ENCODE assay signal across 22 mouse cellular contexts in genomic region chr11:69970222-69970621, GRCm38 (mm10). TPM values are rescaled to one million over a fixed set of nuclear protein-coding genes. Genes with fewer than 3 reads are reported as not detected.
A peak's percentile ranks its signal among the peaks of the same experiment; 100 is the strongest.
DNase-seq lines count a peak whose midpoint lies in the region; ATAC-seq and TF ChIP-seq lines count a peak whose summit lies in the region.
"Had no signal": no experiment of that assay in that cellular context is flagged by ENCODE, and none has a peak within 500 bp of the region (broad histone marks: within the 10 kb centered on the region; RNA-seq: fewer than 3 reads in every experiment).

No protein-coding gene starts in this region.

- H3K27me3 ChIP-seq in kidney, embryonic 15.5 days = peaks cover 28% of the 10 kb centered on the region
- no peaks in the 10 kb centered on the region for H3K27me3 ChIP-seq in CH12.LX (replicated peaks)
- peaks cover 6% of the 10 kb centered on the region for H3K27me3 ChIP-seq in intestine, embryonic 16.5 days (replicated peaks; ENCODE audit: control insufficient read depth, insufficient read depth, low read length)
- peaks cover 20% of the 10 kb centered on the region for H3K27me3 ChIP-seq in stomach, embryonic 15.5 days (replicated peaks)
- H3K27me3 ChIP-seq: Patski had no signal

- 60% methylated on average over 6 of the region's 6 CpGs for WGBS in kidney, embryonic 15.5 days
- WGBS in intestine, embryonic 16.5 days = 61% methylated on average over 6 of the region's 6 CpGs
- 71% methylated on average over 6 of the region's 6 CpGs for WGBS in stomach, embryonic 15.5 days

- peaks cover 44% of the 10 kb centered on the region for H3K4me1 ChIP-seq in kidney, embryonic 15.5 days
- H3K4me1 ChIP-seq in CH12.LX (ENCODE audit: control insufficient read depth in 1 of 2, insufficient read depth in 2 of 2) = peaks cover 14 to 49% of the 10 kb centered on the region in 2 experiments
- H3K4me1 ChIP-seq in intestine, embryonic 16.5 days (ENCODE audit: control insufficient read depth, insufficient read depth, low read length) = peaks cover 12% of the 10 kb centered on the region
- H3K4me1 ChIP-seq in stomach, embryonic 15.5 days = peaks cover 10% of the 10 kb centered on the region; the same call in 1 of the 2 replicates

- no peak for TF ChIP-seq POLR2A in CH12.LX (IDR thresholded peaks at IDR 0.05; ENCODE audit: low read depth, low read length)

- ATAC-seq in kidney, embryonic 15.5 days (replicated peaks; ENCODE audit: low FRiP score) = no peak
- ATAC-seq in intestine, embryonic 16.5 days = no peak
- no peak for ATAC-seq in stomach, embryonic 15.5 days (ENCODE audit: insufficient read depth, low FRiP score, low read depth)
- ATAC-seq: activated CD4-positive, CD25-positive, alpha-beta regulatory T cell, adult 4 months; forebrain, embryonic 14.5 days; Patski had no signal

- TF ChIP-seq EP300 in CH12.LX (IDR thresholded peaks at IDR 0.05; ENCODE audit: low read length) = peak; percentile 96

- in situ Hi-C loops in CH12.LX (cut with MboI; ENCODE audit: low pct_ligation_motif_present, low pct_unique_long_range_greater_than_20kb, low sequenced_read_pairs) = no loop called here

- 0 out of 2 replicates have a peak, but pooled peaks cover 2% of the 10 kb centered on the region for H3K79me2 ChIP-seq in CH12.LX (replicated peaks; ENCODE audit: control insufficient read depth, extremely low read depth, insufficient read depth, poor library complexity, severe bottlenecking)

- peaks cover 76% of the 10 kb centered on the region for H3K36me3 ChIP-seq in kidney, embryonic 15.5 days
- H3K36me3 ChIP-seq in CH12.LX (replicated peaks in 1 of 2; ENCODE audit: control insufficient read depth in 1 of 2, insufficient read depth in 1 of 2, low read length in 1 of 2) = peaks cover 42 to 68% of the 10 kb centered on the region in 2 experiments
- H3K36me3 ChIP-seq in intestine, embryonic 16.5 days (ENCODE audit: control insufficient read depth, insufficient read depth, low read length) = peaks cover 5% of the 10 kb centered on the region; the same call in 1 of the 2 replicates
- H3K36me3 ChIP-seq in stomach, embryonic 15.5 days = peaks cover 28% of the 10 kb centered on the region

- peak overlapping the region; percentile 45 for H3K27ac ChIP-seq in kidney, embryonic 15.5 days
- peak overlapping the region; percentile 81 for H3K27ac ChIP-seq in CH12.LX (ENCODE audit: insufficient read depth, low read depth)
- peak overlapping the region; percentile 97 for H3K27ac ChIP-seq in intestine, embryonic 16.5 days (ENCODE audit: low read length)
- H3K27ac ChIP-seq in stomach, embryonic 15.5 days = 0 out of 2 replicates have a peak overlapping the region, but pooled peaks have one; percentile 31
- H3K27ac ChIP-seq: embryonic facial prominence, embryonic 15.5 days; forebrain, embryonic 10.5 days; gastrocnemius, adult 2 months; heart, embryonic 13.5 days; hindbrain, embryonic 13.5 days had no signal

- dilution Hi-C loops in CH12.LX (cut with MboI; ENCODE audit: extremely low pct_ligation_motif_present, extremely low pct_unique_long_range_greater_than_20kb, low sequenced_read_pairs) = no loop called here

- H3K4me3 ChIP-seq in kidney, embryonic 15.5 days (replicated peaks) = no peak overlapping the region
- peak overlapping the region in 1 of 3 experiments; percentile 1 for H3K4me3 ChIP-seq in CH12.LX (replicated peaks in 1 of 3; ENCODE audit: low read depth in 2 of 3, low read length in 2 of 3, poor library complexity in 1 of 3)
- no peak overlapping the region for H3K4me3 ChIP-seq in intestine, embryonic 16.5 days (ENCODE audit: low read length)
- no peak overlapping the region for H3K4me3 ChIP-seq in stomach, embryonic 15.5 days (replicated peaks)
- H3K4me3 ChIP-seq: embryonic facial prominence, embryonic 15.5 days; erythroblast, embryonic 14.5 days; forebrain, embryonic 10.5 days; gastrocnemius, adult 2 months; heart, embryonic 13.5 days; hindbrain, embryonic 13.5 days had no signal

- no peak overlapping the region for H3K9ac ChIP-seq in kidney, embryonic 15.5 days
- no peak overlapping the region for H3K9ac ChIP-seq in CH12.LX (ENCODE audit: insufficient read depth, low read depth)
- H3K9ac ChIP-seq in intestine, embryonic 16.5 days (ENCODE audit: low read depth, low read length) = no peak overlapping the region; the same call in 1 of the 2 replicates
- no peak overlapping the region for H3K9ac ChIP-seq in stomach, embryonic 15.5 days
- H3K9ac ChIP-seq: embryonic facial prominence, embryonic 15.5 days; heart, embryonic 13.5 days; hindbrain, embryonic 13.5 days had no signal

- no peak for DNase-seq in kidney, postnatal 25 days
- DNase-seq in CH12.LX (ENCODE audit: extremely low read depth) = peak; percentile 80
- no peak for DNase-seq in gastrocnemius, postnatal 10 days
- DNase-seq in adrenal gland, postnatal 4 days (ENCODE audit: low spot score in 2 of 2) = no peak
- DNase-seq: adrenal gland, postnatal 14 days; cerebellum, adult 18-20 months; cerebellum, adult 9-11 months; cerebellum, postnatal 36 days; gastrocnemius, adult 2 months; gastrocnemius, postnatal 36 days; heart, postnatal 36 days had no signal

- no peak overlapping the region for H3K4me2 ChIP-seq in kidney, embryonic 15.5 days
- H3K4me2 ChIP-seq in CH12.LX (ENCODE audit: insufficient read depth, low read depth, poor library complexity, severe bottlenecking) = peak overlapping the region; percentile 52
- no peak overlapping the region for H3K4me2 ChIP-seq in intestine, embryonic 16.5 days (ENCODE audit: low read depth, low read length)
- H3K4me2 ChIP-seq in stomach, embryonic 15.5 days = no peak overlapping the region
- H3K4me2 ChIP-seq: embryonic facial prominence, embryonic 15.5 days; heart, embryonic 13.5 days; hindbrain, embryonic 13.5 days had no signal

- TF ChIP-seq RAD21 in CH12.LX (IDR thresholded peaks at IDR 0.05; ENCODE audit: low read depth, low read length) = no peak

- TF ChIP-seq CTCF in CH12.LX (conservative IDR thresholded peaks at IDR 0.05 in 1 of 2, IDR thresholded peaks at IDR 0.05 in 1 of 2; ENCODE audit: low read depth in 2 of 2, low read length in 2 of 2) = no peak

- no peaks in the 10 kb centered on the region for H3K9me3 ChIP-seq in kidney, embryonic 15.5 days (replicated peaks)
- H3K9me3 ChIP-seq in CH12.LX (replicated peaks; ENCODE audit: low read length) = peaks cover 17% of the 10 kb centered on the region
- no peaks in the 10 kb centered on the region for H3K9me3 ChIP-seq in intestine, embryonic 16.5 days (ENCODE audit: control insufficient read depth, low read length)
- no peaks in the 10 kb centered on the region for H3K9me3 ChIP-seq in stomach, embryonic 15.5 days
- H3K9me3 ChIP-seq: embryonic facial prominence, embryonic 15.5 days; forebrain, embryonic 10.5 days; heart, embryonic 13.5 days; hindbrain, embryonic 13.5 days had no signal

TF ChIP-seq in CH12.LX, 34 proteins besides CTCF, POLR2A, EP300 and RAD21 (continues in another document):
- no peak for TF ChIP-seq MAFK (IDR thresholded peaks at IDR 0.05; ENCODE audit: insufficient replicate concordance, low read length)

RNA-seq across cellular contexts. Expression of gene Cldn7, which starts 5.6 kb away (rescaled TPM):
- 173 and 178 TPM in 2 replicates for polyA plus RNA-seq in kidney, embryonic 15.5 days (2015; fragmentation: Nextera tagmentation; extraction: Ambion mirVana)
- total RNA-seq in CH12.LX (2012; rRNA removed) (not detected in 2 replicates), CH12.LX (2014; rRNA removed) (not detected in 2 replicates)
- not detected in 2 replicates for polyA plus RNA-seq in CH12.LX (2012; ENCODE audit: insufficient read length, low read depth)
- polyA plus RNA-seq in intestine, embryonic 16.5 days (2015; fragmentation: Nextera tagmentation; extraction: Ambion mirVana) = 1,377 and 1,415 TPM in 2 replicates
- polyA plus RNA-seq in stomach, embryonic 15.5 days (2015; fragmentation: Nextera tagmentation; extraction: Ambion mirVana) = 438 and 517 TPM in 2 replicates
- under 1 TPM in 1 of 2 experiments, not detected in 1; 0.38 TPM for total RNA-seq in gastrocnemius, postnatal 10 days (2021)
- 10 to 100 TPM in 1 of 2 experiments, 1 to 10 TPM in 1; 3.1 to 17.3 TPM for total RNA-seq in adrenal gland, postnatal 4 days (2021)
- total RNA-seq: gastrocnemius, adult 2 months; gastrocnemius, postnatal 36 days; heart, postnatal 36 days had no signal
- polyA plus RNA-seq: activated CD4-positive, CD25-positive, alpha-beta regulatory T cell, adult 4 months; erythroblast, embryonic 14.5 days; forebrain, embryonic 14.5 days; Patski had no signal

RNA-seq across cellular contexts. Expression of gene Ctdnep1, which starts 10.7 kb away (rescaled TPM):
- polyA plus RNA-seq in kidney, embryonic 15.5 days (2015; fragmentation: Nextera tagmentation; extraction: Ambion mirVana) = 31.0 and 31.7 TPM in 2 replicates
- total RNA-seq in CH12.LX (2012; rRNA removed) (61.8 and 66.7 TPM in 2 replicates), CH12.LX (2014; rRNA removed) (37.7 and 42.9 TPM in 2 replicates)
- 143 and 171 TPM in 2 replicates for polyA plus RNA-seq in CH12.LX (2012; ENCODE audit: insufficient read length, low read depth)
- 20.7 and 20.9 TPM in 2 replicates for polyA plus RNA-seq in intestine, embryonic 16.5 days (2015; fragmentation: Nextera tagmentation; extraction: Ambion mirVana)
- polyA plus RNA-seq in stomach, embryonic 15.5 days (2015; fragmentation: Nextera tagmentation; extraction: Ambion mirVana) = 23.0 and 23.2 TPM in 2 replicates
- 100 to 1,000 TPM; 237 to 249 TPM for total RNA-seq in gastrocnemius, postnatal 10 days (2021)
- total RNA-seq in adrenal gland, postnatal 4 days (2021) = 100 to 1,000 TPM; 119 to 130 TPM

RNA-seq across cellular contexts. Expression of gene Elp5, which starts 12.1 kb away (rescaled TPM):
- polyA plus RNA-seq in kidney, embryonic 15.5 days (2015; fragmentation: Nextera tagmentation; extraction: Ambion mirVana) = 116 and 120 TPM in 2 replicates
- total RNA-seq in CH12.LX (2012; rRNA removed) (95.9 and 115 TPM in 2 replicates), CH12.LX (2014; rRNA removed) (111 and 119 TPM in 2 replicates)
- 177 and 182 TPM in 2 replicates for polyA plus RNA-seq in CH12.LX (2012; ENCODE audit: insufficient read length, low read depth)
- polyA plus RNA-seq in intestine, embryonic 16.5 days (2015; fragmentation: Nextera tagmentation; extraction: Ambion mirVana) = 92.6 and 106 TPM in 2 replicates
- 92.9 and 99.4 TPM in 2 replicates for polyA plus RNA-seq in stomach, embryonic 15.5 days (2015; fragmentation: Nextera tagmentation; extraction: Ambion mirVana)
- 10 to 100 TPM; 46.9 to 53.2 TPM for total RNA-seq in gastrocnemius, postnatal 10 days (2021)
- 10 to 100 TPM; 65.5 to 70.9 TPM for total RNA-seq in adrenal gland, postnatal 4 days (2021)

RNA-seq across cellular contexts. Expression of gene Gabarap, which starts 20.7 kb away (rescaled TPM):
- 447 and 450 TPM in 2 replicates for polyA plus RNA-seq in kidney, embryonic 15.5 days (2015; fragmentation: Nextera tagmentation; extraction: Ambion mirVana)
- 182 and 189 TPM in 2 replicates for total RNA-seq in CH12.LX (2012; rRNA removed)
- total RNA-seq in CH12.LX (2014; rRNA removed) = 187 and 213 TPM in 2 replicates
- 352 and 386 TPM in 2 replicates for polyA plus RNA-seq in CH12.LX (2012; ENCODE audit: insufficient read length, low read depth)
- polyA plus RNA-seq in intestine, embryonic 16.5 days (2015; fragmentation: Nextera tagmentation; extraction: Ambion mirVana) = 639 and 679 TPM in 2 replicates
- polyA plus RNA-seq in stomach, embryonic 15.5 days (2015; fragmentation: Nextera tagmentation; extraction: Ambion mirVana) = 459 and 473 TPM in 2 replicates
- 100 to 1,000 TPM; 195 to 228 TPM for total RNA-seq in gastrocnemius, postnatal 10 days (2021)
- 100 to 1,000 TPM; 294 to 311 TPM for total RNA-seq in adrenal gland, postnatal 4 days (2021)

RNA-seq across cellular contexts. Expression of gene Slc2a4, which starts 22.2 kb away (rescaled TPM):
- polyA plus RNA-seq in kidney, embryonic 15.5 days (2015; fragmentation: Nextera tagmentation; extraction: Ambion mirVana) = 17.3 and 22.1 TPM in 2 replicates
- total RNA-seq in CH12.LX (2012; rRNA removed) (2.2 and 2.6 TPM in 2 replicates), CH12.LX (2014; rRNA removed) (3.1 and 3.8 TPM in 2 replicates)
- polyA plus RNA-seq in CH12.LX (2012; ENCODE audit: insufficient read length, low read depth) = 2.3 and 2.4 TPM in 2 replicates
- 21.5 and 22.6 TPM in 2 replicates for polyA plus RNA-seq in intestine, embryonic 16.5 days (2015; fragmentation: Nextera tagmentation; extraction: Ambion mirVana)
- polyA plus RNA-seq in stomach, embryonic 15.5 days (2015; fragmentation: Nextera tagmentation; extraction: Ambion mirVana) = 26.3 and 28.9 TPM in 2 replicates
- total RNA-seq in gastrocnemius, postnatal 10 days (2021) = 100 to 1,000 TPM; 128 to 165 TPM
- 10 to 100 TPM; 23.6 to 24.8 TPM for total RNA-seq in adrenal gland, postnatal 4 days (2021)
- polyA plus RNA-seq: activated CD4-positive, CD25-positive, alpha-beta regulatory T cell, adult 4 months had no signal

Comparison
In these comparisons a context has a peak if more than half of its experiments do, and no peak if none do; other contexts are left out.
1. H3K27ac ChIP-seq: peak in every context shown above with its lines; median percentile 97 in intestine, embryonic 16.5 days; 81 in CH12.LX; 45 in kidney, embryonic 15.5 days; 31 in stomach, embryonic 15.5 days.
2. RNA of gene Cldn7, which starts 5.6 kb away (polyA plus RNA-seq): 1,377 to 1,415 TPM in intestine, embryonic 16.5 days, 438 to 517 TPM in stomach, embryonic 15.5 days and 173 to 178 TPM in kidney, embryonic 15.5 days; not detected in CH12.LX; every median in the first group is over 100 times any median in the second.